Comparison of ENCODE assay signal across 9 mouse cellular contexts in genomic region chr14:21584468-21585135, GRCm38 (mm10).
DNase-seq lines count a peak whose midpoint lies in the region; ATAC-seq lines count a peak whose summit lies in the region.
"Had no signal": no experiment of that assay in that cellular context is flagged by ENCODE, and none has a peak within 500 bp of the region (broad histone marks: within the 10 kb centered on the region; RNA-seq: fewer than 3 reads in every experiment).

No protein-coding gene starts in this region.

- H3K4me3 ChIP-seq in lung, embryonic 15.5 days, result no peak overlapping the region

- peak; percentile 54 for DNase-seq in CD4-positive, CD25-positive, alpha-beta regulatory T cell, adult 2 months (ENCODE audit: low read depth, low spot score)
- DNase-seq in lung, postnatal 14 days, result no peak
- peak; percentile 28 for DNase-seq in retina, postnatal 1 day
- DNase-seq in left cerebral cortex, postnatal 10 days (ENCODE audit: extremely low spot score in 1 of 2, low spot score in 2 of 2), result no peak
- no peak for DNase-seq in testis, postnatal 10 days (ENCODE audit: low spot score)
- DNase-seq: gastrocnemius, postnatal 10 days had no signal

- H3K9ac ChIP-seq in lung, embryonic 15.5 days, result no peak overlapping the region

- WGBS in lung, embryonic 15.5 days, result 24% methylated on average over 6 of the region's 6 CpGs

- no peaks in the 10 kb centered on the region for H3K27me3 ChIP-seq in lung, embryonic 15.5 days

- H3K4me2 ChIP-seq in lung, embryonic 15.5 days, result no peak overlapping the region

- no peaks in the 10 kb centered on the region for H3K36me3 ChIP-seq in lung, embryonic 15.5 days

- peak overlapping the region; percentile 29; the same call in 1 of the 2 replicates for H3K27ac ChIP-seq in lung, embryonic 15.5 days

- H3K4me1 ChIP-seq in lung, embryonic 15.5 days, result peaks cover 54% of the 10 kb centered on the region

- no peak for ATAC-seq in CD4-positive, CD25-positive, alpha-beta regulatory T cell, adult 4 months
- ATAC-seq in lung, embryonic 15.5 days (ENCODE audit: borderline replicate concordance, extremely low read depth, low FRiP score, low TSS enrichment), result no peak
- ATAC-seq in erythroblast, adult 5-6 weeks (replicated peaks; ENCODE audit: low FRiP score, poor library complexity, severe bottlenecking), result peak; percentile 74

- intact Hi-C loops in left cerebral cortex, postnatal 10 days (cut with DNase I), result no loop called here

- no peaks in the 10 kb centered on the region for H3K9me3 ChIP-seq in lung, embryonic 15.5 days

Comparison
In these comparisons a context has a peak if more than half of its experiments do, and no peak if none do; other contexts are left out.
1. DNase-seq: peak in CD4-positive, CD25-positive, alpha-beta regulatory T cell, adult 2 months (single experiment) and retina, postnatal 1 day (single experiment); none in lung, postnatal 14 days (single experiment), left cerebral cortex, postnatal 10 days (0 of 2) and testis, postnatal 10 days (single experiment).